Mouse (Mus musculus) liver (tissue): ENCODE measurements around the gene Cbll1.

Experiments
- DNase-seq: peaks from one replicate; pipeline ENCODE4 v3.0.0-alpha.2; 2020; ENCODE audit warnings: mixed read lengths

Cbll1 gene

DNA sequence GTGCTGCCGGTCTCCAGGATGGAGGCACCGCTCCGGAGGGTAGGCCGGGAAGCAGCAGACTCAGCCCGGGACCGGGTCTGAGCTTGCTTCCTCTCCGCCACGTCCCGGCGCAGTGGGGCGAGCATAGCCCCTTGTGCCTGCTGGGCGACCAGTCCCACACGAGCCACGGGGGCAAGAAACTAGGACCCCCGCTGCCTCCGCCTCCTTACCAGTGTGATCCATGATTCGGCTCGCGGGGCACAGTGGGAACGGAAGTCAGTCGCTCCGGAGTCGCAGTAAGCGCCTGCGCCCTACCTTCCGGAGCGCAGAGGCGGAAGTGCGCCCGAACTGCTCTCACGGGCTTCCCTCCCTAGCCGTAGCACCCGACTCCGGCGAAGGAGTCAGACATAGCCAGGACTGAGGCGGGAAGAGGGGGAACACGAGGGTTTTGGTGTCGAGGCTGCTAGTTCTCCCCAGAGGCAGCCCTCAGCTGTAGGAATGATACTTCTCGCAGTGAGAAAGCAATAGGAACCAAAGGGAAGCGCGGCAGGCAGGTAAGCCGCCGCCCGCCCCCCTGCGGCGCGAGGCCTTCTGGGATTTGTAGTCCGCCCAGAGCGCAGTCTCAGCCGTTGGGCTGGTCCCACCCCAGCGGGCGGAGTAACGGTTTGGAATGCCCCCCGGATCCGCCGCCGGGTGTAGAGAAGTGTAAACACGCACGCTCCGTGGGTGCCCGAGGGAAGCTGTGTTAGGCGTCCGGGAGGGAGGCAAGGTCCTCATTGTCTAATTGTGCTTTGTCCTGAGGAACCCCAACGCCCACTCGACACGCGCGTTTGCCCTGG lies at the start of gene Cbll1:
Gene Cbll1 (minus strand): TSS at position 303 of the 818 bp plus-strand sequence.
- DNase-seq = peak; percentile 95

DNA sequence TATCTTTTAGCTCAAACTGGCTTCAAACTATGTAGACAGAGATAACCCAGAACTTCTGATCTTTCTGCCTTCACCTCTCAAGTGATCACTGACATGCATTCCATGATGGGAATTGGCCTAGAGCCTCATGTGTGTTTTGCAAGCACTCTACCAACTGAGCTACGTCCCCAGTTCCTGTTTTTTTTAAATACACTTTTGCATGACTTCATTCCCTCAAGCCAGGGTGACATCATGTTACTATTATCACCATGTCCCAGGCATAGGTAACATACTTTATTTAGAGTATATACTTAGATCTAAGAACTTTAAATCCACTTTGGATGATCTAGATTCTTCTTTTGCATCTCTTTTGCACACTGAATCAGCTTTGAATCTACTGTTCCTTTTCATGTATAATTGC lies 46.6 kb upstream of the Cbll1 start:
- DNase-seq = no peak

DNA sequence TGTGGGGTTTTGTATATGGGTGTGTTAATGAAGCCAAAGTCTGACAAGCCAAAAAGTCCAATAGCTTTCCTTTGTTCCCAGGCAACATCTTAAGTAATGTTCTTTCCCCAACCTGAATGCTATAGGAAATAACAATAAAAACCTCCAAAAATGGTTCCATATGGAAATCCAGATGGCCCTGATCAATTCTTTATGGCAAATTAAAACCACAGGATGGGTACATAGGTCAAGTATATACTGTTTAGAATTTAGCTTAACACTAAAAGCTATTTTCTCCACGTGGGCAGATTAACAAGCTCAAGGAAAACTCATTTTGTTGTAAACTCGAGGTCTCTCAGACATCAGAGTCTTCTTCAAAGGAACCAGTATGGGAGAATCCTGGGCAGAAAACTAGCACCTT lies 45.8 kb upstream of the Cbll1 start:
- DNase-seq = no peak

DNA sequence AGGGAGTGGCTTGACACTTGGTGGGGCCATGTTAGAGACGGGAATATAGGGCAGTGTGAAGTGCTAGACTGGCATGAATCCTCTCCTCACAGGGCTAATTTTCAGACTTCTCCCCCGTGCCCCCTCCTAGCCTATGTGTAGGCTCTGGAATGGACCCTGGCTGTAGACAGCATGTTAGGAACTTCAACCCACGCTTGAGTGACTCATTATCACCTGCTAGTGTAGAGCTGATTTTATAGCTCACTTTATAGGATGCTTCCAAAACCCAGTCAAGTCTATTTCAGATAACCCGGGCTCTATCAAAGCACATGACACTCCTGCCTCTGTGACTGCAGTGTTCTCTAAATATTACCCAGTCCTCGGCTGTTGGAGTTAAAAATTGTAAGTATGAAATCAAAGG lies 42.1 kb upstream of the Cbll1 start:
- DNase-seq = no peak

DNA sequence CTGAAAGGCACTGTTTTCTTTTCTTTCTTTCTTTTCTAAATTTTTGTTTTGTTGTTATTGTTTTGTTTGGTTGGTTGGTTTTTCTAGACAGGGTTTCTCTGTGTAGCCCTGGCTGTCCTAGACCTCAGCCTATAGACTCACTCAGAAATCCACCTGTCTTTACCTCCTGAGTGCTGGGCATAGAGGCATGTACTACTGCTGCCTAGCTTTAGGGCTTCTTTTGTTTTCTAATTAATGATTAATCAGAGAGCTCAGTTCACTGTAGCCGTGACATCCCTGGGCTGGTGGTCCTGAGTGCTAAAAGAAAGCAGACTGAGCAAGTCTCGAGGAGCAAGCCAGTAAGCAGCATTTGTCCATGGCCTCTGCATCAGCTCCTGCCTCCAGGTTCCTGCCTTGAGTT lies 40.4 kb upstream of the Cbll1 start:
- no peak for DNase-seq

DNA sequence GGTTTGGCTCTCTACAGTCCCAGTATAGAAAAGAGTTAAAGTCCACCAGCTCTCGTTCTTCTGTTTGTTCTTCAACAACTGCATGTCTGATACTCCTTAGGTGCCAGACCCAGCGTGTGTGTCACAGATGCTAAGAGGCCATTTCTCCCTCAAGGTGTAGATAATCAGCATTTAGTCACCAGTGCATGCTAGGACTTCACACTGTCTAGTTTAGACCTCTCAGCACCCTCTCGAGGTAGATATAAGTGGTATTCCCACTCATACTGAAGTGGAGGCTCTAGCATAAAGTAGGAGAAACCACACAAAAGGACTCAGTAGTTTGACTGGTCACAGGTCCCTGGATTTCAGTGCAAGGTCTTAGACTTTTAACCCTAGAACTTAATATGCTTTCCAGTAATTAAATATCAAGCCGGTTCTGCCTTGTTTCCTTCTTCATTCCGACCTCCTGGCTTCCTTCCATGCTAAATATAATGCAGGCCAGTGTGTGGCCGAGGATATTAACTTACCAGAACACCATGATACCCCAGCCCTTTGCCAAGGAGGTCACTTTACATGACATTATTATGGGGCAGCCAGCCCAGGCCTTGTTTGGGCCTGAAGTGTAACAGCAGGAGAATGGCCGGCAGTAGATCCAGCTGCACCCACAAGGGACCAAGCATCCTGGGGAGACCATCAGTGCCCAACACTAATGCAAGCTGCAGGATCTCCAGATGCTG lies 38.3 kb upstream of the Cbll1 start:
- DNase-seq = no peak

DNA sequence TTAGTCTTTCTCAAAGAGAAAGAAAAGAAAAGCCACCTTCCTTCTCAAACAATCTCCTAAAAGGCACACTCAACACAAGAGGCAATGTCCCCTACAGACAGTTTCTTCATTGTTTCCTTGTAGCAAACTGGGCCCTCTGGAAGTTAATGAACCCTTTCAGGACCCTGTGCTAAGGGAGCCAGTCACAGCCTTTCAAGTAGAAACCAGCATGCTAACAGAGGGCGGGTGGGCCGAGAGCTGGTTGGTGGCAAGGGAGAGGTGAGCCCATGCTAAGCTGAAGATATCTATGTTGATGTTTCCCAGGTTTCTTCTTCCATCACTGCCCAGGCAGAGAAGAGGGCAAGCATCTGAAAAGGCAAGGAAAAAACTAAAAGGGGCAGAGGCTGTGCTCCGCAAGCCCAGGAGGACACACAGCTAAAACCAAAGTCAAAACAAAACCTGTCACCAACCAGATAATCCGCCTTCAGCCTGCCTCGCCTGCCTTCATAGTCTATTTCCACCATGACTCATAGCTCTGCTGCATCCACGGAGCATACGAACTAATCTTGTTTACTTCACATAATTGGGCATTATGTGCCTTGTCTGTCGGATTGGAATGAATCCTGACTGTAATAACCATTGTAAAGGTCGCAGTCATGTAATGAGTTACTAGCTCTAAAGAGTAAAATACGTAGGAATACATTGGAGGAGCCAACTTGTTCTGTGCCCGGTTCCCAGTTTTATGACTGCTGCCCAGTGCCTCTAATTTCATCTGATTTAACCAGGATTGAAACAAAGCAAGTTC lies 34.8 kb upstream of the Cbll1 start:
- DNase-seq = no peak

DNA sequence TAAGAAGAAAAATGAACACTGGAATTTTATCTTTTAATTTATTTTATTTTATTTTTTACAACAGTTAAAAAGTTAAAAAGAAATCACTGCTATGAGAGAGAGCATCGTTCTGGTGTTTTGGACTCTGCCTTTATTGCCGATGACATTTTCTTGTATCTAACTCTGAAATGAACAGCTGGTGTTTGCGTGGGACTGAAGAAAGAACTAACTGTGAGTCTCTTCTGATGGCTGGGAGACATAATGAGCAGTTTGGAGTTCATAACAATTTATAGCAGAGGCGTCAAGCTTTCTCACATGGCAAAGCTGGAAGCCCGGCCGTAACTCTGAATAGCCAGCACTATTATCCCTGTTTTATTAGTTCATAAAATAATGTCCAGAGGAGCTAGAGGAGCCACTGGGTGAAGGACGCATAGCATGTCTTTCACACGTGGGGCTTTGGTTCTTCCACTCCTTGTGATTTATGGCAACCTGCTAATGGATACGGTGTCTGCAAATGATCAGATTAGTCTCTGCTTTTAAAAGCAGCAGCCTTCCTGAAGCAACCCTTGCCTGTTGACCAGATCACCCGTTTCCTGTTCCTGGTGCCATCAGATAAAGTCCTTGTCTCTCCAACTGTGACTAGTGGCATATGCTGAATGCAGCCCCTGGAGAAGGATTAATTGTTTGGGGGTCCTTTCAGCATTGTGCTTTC lies 33.9 kb upstream of the Cbll1 start:
- no peak for DNase-seq

DNA sequence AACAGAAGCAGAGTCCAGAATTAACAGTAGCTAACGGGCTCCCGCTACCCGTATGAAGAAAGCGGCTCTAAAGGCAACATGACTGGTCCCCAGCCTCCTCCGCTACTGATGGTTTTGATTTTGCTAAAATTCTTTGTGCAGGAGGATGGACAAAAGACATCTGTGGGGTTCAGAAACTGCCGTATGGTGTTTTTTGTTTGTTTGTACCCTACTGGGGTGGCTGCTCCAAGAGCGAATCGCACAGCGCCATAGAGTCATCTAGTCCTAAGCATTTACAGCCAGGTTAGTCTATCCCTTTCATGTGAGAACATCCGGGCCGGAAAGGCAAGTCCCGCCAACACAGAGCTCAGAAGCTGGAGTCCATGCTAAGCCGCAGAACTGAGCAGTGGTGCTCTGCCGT lies 32.6 kb upstream of the Cbll1 start:
- no peak for DNase-seq

DNA sequence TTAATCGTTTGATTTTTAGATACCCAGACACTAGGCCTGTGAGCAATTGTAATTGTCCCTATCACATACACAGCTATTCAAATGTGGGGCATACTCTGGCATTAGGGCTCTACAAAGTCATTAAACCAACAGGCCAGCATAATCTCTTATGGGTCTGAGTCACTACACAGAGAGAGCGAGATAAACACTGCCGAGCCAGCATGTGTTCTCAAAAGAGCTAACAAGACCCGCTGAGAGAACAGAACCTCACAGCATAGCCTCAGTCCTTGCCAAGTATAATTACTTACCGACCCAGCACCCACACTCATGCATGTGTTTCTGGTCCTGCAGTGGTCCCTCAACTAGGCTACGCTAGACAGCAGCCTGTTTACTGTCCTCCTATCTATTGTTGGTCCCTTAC lies 28.0 kb upstream of the Cbll1 start:
- DNase-seq = no peak

DNA sequence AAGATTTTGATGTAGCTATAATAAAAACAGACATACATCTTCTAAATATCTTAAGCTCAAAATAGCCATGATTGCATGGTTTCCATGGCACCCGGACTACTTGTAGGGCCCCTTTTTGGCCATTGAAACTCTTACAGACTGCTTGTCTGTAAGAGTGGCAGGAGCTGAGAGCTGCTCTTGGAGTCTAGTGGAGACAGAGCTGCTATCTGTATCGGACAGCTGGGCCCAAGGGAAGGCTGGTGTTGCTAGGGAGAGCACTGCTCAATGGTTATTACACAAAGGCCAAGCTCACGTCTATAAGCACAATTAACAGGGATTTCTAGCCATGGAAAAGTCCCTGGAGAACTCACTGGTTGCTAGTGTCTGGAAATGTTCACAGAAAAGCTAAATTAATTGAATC lies 22.0 kb upstream of the Cbll1 start:
- no peak for DNase-seq

DNA sequence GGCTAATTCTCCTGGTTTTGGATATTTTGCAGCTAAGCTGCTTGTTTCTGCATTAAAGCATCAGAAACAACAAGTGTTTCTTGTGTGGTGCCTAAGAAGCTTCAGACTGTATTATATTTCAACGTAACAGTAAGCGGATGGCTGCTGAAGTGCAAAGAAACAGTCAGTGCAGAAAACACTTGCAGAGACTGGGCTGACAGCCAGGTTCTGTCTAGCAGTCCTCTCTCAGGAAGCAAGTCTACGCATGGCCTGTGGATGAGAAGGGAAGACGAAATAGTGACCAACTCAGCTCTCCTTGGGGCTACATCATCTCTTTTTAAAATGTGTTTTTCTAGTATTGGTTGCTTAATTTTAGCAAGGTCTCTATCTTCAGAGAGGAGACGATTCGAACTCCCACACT lies 20.7 kb upstream of the Cbll1 start:
- DNase-seq = no peak

DNA sequence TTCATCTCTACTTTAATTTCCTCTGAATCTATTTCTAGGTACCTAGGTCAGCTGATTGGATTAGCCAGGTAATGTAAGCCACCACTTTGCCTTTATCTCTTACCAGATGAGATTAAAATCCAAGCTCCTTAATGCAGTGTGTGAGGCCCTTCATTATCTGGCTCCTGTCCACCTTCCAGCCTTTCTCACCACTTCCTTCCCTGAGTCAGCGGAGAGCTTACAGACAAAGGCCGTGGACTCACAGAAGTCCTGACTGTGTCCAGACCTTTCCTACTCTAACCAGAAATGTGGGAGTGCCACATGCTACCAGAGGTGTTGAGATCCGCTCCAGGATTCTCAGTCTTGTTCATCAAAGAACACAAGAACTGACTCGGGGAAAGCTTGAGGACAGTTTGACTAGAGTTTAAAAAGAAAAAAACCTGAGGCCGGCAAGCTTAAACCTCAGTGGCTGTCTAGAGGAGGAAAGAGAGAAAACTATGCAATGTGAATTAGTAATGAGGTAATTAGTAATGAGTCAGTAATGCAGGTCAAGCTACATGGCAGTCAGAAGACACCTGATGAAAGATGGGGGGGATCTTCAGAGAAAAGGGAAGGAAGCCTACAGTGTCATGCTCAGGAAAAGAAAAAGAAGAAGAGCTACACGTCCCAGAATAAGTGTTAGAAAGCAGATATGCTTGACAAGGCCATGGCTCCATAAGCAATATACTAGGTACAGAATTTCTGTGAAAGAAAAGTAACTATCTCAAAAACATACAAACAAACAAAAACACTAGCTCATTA lies 14.5 kb upstream of the Cbll1 start:
- DNase-seq = no peak

DNA sequence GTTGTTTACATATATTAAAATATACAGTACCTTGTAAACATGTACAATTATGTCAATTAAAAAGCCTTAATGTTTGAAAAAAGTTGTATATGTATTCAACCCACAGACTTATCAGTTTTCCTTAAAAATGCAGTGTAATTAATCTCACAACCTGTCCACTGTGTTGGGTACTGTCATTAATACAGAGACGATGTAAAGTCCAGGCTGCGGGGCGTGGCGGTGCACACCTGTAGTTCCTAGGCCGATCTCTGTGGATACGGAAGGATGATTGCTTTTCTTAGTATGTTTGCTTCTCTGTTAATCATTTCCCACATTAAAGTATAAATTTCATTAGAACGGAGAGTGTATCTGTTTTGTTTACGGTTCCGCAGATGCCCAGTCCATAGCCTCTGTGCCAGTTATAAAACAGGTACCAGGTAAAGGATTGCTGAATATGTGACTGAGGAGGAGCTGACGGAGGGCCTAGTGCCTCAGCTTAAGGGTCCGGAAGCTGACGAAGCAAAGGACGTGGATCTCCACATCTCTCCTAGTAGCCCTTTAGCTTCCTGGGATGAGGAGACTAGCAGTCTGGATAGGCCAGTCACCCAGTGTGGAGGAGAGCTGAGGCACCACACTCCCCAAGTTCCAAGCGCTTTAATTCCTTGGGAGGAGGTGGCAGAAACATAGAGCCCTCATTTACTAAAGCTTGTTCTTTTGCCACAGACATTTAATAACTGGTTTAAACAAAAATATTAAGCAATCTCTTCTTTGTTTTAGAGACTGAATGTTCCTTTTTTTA lies 13.4 kb upstream of the Cbll1 start:
- DNase-seq = no peak

DNA sequence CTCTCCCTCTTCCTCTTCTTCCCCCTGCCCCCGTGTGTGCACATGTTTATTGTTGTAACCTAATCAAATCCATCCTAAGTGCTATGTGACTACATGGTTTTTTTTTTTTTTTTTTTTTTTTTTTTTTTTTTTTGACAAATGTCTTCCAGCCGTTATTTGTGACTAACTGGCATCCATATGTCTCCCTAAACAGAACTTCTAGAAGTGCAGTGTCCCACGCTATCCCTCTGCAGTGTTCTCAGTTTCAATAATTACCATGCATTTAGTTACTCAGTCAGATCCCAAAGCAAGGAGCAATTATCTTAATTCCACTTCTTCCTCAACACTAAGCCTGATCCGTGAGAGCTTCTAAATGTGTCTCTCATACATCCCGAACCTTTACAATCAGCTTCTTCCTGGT lies 11.8 kb upstream of the Cbll1 start:
- DNase-seq = no peak

DNA sequence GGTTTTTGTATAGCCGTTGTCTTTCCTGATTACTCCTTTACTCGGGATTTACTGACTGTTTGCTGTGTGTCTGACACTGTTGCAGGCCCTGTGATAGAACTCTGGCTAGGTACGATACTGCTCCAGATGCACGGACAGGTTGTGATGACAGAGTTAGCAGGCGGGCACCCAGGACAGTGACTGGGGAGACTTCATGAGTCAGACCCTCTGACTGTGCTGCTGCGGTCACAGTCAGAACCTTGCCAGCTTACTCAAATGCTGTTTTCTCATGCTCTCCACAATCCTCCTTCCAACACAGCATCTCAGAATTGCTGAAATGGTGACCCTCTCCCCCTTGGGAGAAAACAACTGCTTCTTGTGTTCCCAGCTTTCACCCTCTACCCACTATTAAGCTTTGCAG lies 9.1 kb upstream of the Cbll1 start:
- no peak for DNase-seq

DNA sequence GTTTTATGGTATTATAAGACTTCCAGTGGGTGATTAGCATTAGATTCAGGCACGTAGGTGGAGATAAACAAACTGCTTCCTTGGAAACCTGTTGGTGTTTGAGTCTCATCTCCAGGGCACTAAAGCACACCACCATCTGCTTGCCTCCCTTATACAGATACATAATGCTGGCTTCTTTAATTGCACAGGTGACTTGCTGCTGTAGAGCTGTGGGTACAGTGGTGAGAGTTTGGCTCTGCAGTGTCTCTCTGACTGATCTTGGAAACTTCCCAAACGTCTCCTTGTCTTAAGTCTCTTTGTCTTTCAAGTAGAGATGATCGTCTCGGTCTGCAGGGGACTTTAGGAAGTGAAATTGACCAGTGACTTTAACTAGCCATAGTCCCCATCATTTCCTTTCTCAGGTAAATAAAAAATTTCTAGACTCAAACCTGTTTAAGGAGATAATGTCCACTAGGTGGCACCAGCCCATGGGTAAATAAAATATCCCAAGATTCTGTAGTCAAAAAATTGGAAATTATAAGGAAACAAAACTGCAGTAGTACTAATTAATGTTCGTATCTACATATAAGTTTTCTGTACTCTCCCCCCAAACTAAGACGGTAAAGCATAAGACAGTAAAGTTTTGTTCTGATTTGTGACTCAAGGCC lies 8.4 kb upstream of the Cbll1 start:
- no peak for DNase-seq

DNA sequence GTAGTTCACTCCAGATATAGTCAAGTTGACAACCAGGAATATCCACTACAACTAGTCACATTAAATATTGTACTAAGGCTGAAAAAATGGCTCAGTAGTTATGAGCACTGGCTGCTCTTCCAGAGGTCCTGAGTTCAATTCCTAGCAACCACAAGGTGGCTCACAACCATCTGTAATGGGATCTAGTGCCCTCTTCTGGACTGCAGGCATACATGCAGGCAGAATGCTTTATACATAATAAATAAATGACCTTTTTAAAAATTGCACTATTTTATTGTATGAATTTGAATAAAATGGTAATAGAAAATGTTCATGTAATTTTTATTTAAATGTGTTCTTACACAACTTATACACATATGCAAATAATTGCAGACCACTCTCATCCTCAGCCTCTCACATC lies 3.8 kb upstream of the Cbll1 start:
- no peak for DNase-seq

DNA sequence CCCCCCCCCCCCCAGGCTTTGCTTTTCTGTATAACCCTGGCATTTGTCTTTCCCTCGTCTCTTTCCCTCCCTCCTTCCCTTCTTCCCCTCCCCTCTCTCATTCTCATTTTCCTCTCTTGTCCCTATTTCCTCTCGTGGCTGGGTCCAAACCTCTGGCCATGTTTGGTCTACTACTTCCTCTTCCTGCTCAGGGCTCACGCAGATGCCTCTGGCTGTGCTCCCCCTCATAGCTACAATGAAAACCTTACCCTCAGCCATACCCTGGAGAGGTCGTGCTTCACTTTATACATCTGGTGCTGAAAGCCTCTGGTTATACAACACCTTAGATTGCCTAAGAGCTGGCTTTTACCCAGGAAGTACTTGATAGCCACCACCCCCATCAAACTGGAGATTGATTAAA lies 1.9 kb upstream of the Cbll1 start:
- no peak for DNase-seq

DNA sequence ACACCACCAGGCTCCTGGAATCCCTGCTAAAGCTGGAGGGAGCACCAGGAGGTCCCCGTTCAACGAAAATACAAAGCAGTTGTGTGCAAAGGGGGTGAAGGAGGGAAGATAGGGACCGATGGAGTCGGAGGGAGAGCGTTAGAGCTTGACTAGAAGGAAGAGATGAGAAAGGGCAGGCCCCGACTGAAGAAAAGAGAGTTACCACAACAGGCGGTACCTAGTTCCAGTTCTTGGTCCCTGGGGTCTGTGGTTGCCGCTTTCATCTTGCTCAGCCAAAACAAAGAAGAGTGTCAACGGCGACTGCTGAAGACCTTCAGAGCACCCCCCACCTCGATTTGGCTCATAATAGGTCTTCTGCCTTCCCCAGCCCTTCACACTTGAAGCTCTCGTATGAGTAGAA lies 780 bp upstream of the Cbll1 start:
- no peak for DNase-seq

DNA sequence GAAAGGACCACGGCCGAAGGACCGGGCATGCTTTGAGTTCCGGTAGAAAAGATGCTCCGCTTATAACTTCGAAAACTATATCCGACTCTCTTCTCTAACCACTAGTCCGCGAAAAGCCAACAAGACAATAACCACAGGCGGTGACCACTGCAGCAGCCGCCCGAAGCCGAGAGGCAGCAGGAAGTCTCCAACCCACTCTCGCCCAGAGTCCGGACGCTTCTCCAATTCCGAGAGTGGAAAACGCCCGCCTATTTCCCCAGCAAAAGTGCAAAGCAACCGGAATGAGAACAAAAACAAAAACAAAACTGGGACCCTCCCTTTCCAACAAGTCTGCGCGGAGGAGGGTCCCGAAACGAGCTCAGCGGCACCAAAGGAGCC lies 491 bp downstream of the Cbll1 start:
- no peak for DNase-seq
